Mouse (Mus musculus): ENCODE data around the gene Erich2. TPM values are rescaled to one million over a fixed set of nuclear protein-coding genes. Genes with fewer than 3 reads are reported as not detected.
A peak's percentile ranks its signal among the peaks of the same experiment; 100 is the strongest.
"Not testable (repeated sequence)": the region's sequence is repeated elsewhere in the genome, so short reads cannot be mapped to it uniquely, and the experiment has no call there.

The Erich2 gene
- total and polyA plus RNA-seq, 3 experiments = not detected

DNA sequence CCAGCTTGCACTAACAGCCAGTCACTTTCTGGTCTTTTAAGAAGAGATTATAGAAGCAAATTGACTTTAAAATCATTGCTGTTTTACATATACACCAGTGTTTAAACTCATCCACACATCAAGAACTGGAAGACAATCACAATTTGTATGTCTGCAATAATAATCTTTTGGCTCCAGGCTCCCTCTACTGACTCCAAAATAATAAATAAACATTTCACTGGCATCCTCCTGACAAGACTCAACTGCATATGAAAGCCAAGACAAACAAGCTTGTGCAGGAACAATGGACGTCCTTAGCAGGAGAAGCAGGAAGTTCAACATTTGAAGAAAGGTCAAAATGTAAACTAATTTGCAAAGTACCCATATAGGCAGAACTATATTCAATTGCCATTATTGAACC lies 3.4 kb upstream of the Erich2 start:
- no peaks in the 10 kb centered on the region for H3K4me1 ChIP-seq (ENCODE audit: insufficient read depth, low read depth, low read length)
- peaks cover 2% of the 10 kb centered on the region; the same call in 1 of the 2 replicates for H3K27me3 ChIP-seq (ENCODE audit: insufficient read depth, low read length)
- no peaks in the 10 kb centered on the region for H3K36me3 ChIP-seq (replicated peaks)
- no peaks in the 10 kb centered on the region for H3K9me3 ChIP-seq (replicated peaks)
- ATAC-seq (ENCODE audit: extremely low read depth, insufficient number of reproducible peaks, low FRiP score, poor library complexity, severe bottlenecking) (no peak), DNase-seq (ENCODE audit: low spot score) (no peak)
- no peak overlapping the region for H3K4me3 ChIP-seq (ENCODE audit: low read depth, low read length)
- TF ChIP-seq GATA2 (IDR thresholded peaks at IDR 0.05; ENCODE audit: borderline replicate concordance, low read depth, low read length) = no peak
- TF ChIP-seq CTCF (IDR thresholded peaks at IDR 0.05; ENCODE audit: low read depth, low read length) = no peak
- no peak for TF ChIP-seq GATA1 (IDR thresholded peaks at IDR 0.05; ENCODE audit: borderline replicate concordance, low read length)
- TF ChIP-seq POLR2AphosphoS5 (IDR thresholded peaks at IDR 0.05; ENCODE audit: insufficient replicate concordance, low read depth, low read length) = no peak
- TF ChIP-seq TAL1 (conservative IDR thresholded peaks at IDR 0.05; ENCODE audit: low read depth, low read length) = no peak

DNA sequence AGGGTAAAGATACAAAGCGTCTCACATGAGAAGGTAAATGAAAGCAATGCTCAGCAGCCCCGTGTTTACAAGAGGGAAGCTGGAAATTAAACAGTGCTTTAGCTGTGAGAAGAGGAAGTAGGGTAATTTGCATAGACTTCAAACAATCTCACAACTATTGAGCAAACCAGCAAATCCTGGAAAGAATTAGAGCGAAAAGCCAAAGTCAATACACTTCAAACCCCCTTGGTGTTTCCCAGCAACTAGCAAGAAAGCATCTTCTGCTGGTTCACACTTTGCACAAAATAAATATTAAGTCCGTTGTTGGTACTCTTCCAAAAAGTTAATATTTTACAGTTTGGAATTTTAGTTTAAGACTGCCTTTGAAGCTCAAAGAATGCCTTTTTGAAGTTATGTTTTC lies 2.7 kb upstream of the Erich2 start:
- TF ChIP-seq GATA1 (IDR thresholded peaks at IDR 0.05; ENCODE audit: borderline replicate concordance, low read length) (no peak), GATA2 (IDR thresholded peaks at IDR 0.05; ENCODE audit: borderline replicate concordance, low read depth, low read length) (no peak), CTCF (IDR thresholded peaks at IDR 0.05; ENCODE audit: low read depth, low read length) (no peak), TAL1 (conservative IDR thresholded peaks at IDR 0.05; ENCODE audit: low read depth, low read length) (no peak), POLR2AphosphoS5 (IDR thresholded peaks at IDR 0.05; ENCODE audit: insufficient replicate concordance, low read depth, low read length) (no peak)
- ATAC-seq (ENCODE audit: extremely low read depth, insufficient number of reproducible peaks, low FRiP score, poor library complexity, severe bottlenecking) = no peak
- no peaks in the 10 kb centered on the region for H3K36me3 ChIP-seq (replicated peaks)
- H3K4me1 ChIP-seq (ENCODE audit: insufficient read depth, low read depth, low read length) = no peaks in the 10 kb centered on the region
- no peak overlapping the region for H3K4me3 ChIP-seq (ENCODE audit: low read depth, low read length)
- no peak for DNase-seq (ENCODE audit: low spot score)
- H3K27me3 ChIP-seq (ENCODE audit: insufficient read depth, low read length) = peaks cover 2% of the 10 kb centered on the region; the same call in 1 of the 2 replicates
- no peaks in the 10 kb centered on the region for H3K9me3 ChIP-seq (replicated peaks)

DNA sequence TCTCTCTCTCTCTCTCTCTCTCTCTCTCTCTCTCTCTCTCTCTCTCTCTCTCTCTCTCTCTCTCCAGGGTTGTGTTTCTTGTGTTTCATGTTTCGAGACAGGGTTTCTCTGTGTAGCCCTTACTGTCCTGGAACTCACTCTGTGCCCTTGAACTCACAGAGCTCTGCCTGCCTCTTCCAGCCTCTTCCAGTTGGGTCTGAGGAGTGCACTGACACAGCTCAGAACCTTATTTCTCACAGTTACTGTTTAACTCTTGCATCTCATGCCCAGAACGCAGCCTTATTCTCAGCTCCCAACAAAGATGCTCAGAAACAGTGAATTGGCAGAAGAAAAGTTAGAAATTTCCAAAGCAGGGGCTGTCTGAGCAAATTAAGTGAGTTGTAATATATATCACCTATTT lies 2.2 kb upstream of the Erich2 start:
- no peak for TF ChIP-seq GATA2 (IDR thresholded peaks at IDR 0.05; ENCODE audit: borderline replicate concordance, low read depth, low read length)
- no peak for TF ChIP-seq TAL1 (conservative IDR thresholded peaks at IDR 0.05; ENCODE audit: low read depth, low read length)
- TF ChIP-seq GATA1 (IDR thresholded peaks at IDR 0.05; ENCODE audit: borderline replicate concordance, low read length) = no peak
- TF ChIP-seq CTCF (IDR thresholded peaks at IDR 0.05; ENCODE audit: low read depth, low read length) = no peak
- TF ChIP-seq POLR2AphosphoS5 (IDR thresholded peaks at IDR 0.05; ENCODE audit: insufficient replicate concordance, low read depth, low read length) = no peak
- no peaks in the 10 kb centered on the region for H3K36me3 ChIP-seq (replicated peaks)
- no peak for ATAC-seq (ENCODE audit: extremely low read depth, insufficient number of reproducible peaks, low FRiP score, poor library complexity, severe bottlenecking)
- no peaks in the 10 kb centered on the region for H3K4me1 ChIP-seq (ENCODE audit: insufficient read depth, low read depth, low read length)
- no peak overlapping the region for H3K4me3 ChIP-seq (ENCODE audit: low read depth, low read length)
- DNase-seq (ENCODE audit: low spot score) = no peak
- H3K27me3 ChIP-seq (ENCODE audit: insufficient read depth, low read length) = peaks cover 2% of the 10 kb centered on the region; the same call in 1 of the 2 replicates
- H3K9me3 ChIP-seq (replicated peaks) = no peaks in the 10 kb centered on the region

DNA sequence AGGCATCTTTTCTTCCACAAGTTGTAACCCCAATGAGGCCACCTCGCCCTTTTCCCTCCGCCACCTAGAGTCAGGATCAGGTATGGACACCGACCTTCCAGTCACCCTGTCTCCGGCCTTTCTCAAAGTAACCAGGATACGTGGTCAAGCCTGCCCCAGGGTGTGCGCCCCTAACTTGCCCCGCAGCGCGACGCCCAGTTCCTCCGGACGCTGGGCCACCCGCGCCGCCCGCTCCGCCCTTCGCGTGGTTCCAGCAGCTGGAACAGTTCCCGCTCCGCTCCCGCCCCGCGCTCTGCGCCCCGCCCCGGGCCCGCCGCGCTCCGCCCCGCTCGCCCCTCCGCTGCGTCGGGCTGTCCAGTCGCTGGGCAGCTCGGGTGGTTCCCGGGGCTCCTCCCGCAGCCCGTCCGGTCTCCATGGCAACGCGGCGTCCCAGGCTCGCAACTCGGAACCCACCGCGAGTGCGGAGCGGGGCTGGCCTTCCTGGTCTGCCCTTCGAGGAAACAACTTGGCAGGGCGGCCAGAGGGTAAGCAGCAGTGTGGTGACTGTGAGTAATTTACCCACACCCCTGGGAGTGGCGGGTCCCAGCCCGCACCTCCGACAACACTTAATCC lies 508 bp downstream of the Erich2 start:
- Histone ChIP-seq H3K9me3 (replicated peaks) (no peaks in the 10 kb centered on the region), H3K27me3 (ENCODE audit: insufficient read depth, low read length) (peaks cover 2% of the 10 kb centered on the region; the same call in 1 of the 2 replicates), H3K36me3 (replicated peaks) (no peaks in the 10 kb centered on the region), H3K4me1 (ENCODE audit: insufficient read depth, low read depth, low read length) (no peaks in the 10 kb centered on the region), H3K4me3 (ENCODE audit: low read depth, low read length) (no peak overlapping the region)
- TF ChIP-seq TAL1 (conservative IDR thresholded peaks at IDR 0.05; ENCODE audit: low read depth, low read length) (no peak), GATA1 (IDR thresholded peaks at IDR 0.05; ENCODE audit: borderline replicate concordance, low read length) (no peak), POLR2AphosphoS5 (IDR thresholded peaks at IDR 0.05; ENCODE audit: insufficient replicate concordance, low read depth, low read length) (no peak), GATA2 (IDR thresholded peaks at IDR 0.05; ENCODE audit: borderline replicate concordance, low read depth, low read length) (no peak), CTCF (IDR thresholded peaks at IDR 0.05; ENCODE audit: low read depth, low read length) (no peak)
- DNase-seq (ENCODE audit: low spot score) (no peak), ATAC-seq (ENCODE audit: extremely low read depth, insufficient number of reproducible peaks, low FRiP score, poor library complexity, severe bottlenecking) (no peak)

DNA sequence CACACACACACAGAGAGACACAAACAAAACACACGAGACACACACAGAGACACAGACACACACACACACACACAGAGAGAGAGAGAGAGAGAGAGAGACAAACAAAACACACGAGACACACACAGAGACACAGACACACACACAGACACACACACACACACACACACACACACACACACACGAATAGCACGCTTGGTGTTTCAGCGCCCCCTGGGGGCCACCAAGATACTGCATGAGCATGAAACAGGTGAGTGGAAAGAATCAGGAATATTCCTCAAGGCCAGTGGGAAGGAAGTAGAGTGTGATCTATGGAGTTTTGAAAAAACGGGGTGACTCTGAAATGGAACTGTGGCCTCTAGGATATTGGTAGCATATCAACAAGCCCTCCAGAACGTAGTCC lies 29.7 kb downstream of the Erich2 start:
- not testable (repeated sequence) for ATAC-seq (ENCODE audit: extremely low read depth, insufficient number of reproducible peaks, low FRiP score, poor library complexity, severe bottlenecking); H3K27me3 ChIP-seq (ENCODE audit: insufficient read depth, low read length); H3K36me3 ChIP-seq (replicated peaks); H3K4me1 ChIP-seq (ENCODE audit: insufficient read depth, low read depth, low read length); H3K9me3 ChIP-seq (replicated peaks); DNase-seq (ENCODE audit: low spot score); H3K4me3 ChIP-seq (ENCODE audit: low read depth, low read length)
- TF ChIP-seq CTCF (IDR thresholded peaks at IDR 0.05; ENCODE audit: low read depth, low read length) = peak; percentile 20; the same call in 1 of the 2 replicates

DNA sequence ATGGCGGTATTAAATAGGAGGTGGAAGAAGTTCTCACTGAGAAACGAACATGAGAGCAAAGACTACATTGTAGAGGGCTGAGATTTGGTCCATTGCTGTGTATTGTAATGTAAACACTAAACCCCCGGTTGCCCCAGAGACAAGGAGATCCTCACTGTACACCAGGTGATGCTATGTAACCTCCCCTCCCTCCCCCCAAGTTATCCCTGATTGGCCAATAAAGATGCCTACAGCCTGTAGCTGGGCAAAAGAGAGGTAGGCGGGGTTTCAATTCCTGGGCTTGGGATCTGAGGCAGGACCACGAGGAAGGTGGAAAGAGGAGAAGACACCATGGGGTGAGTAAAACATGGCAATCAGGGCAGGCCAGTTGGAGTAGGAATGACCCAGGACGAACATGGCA lies 42.1 kb downstream of the Erich2 start:
- Histone ChIP-seq H3K4me3 (ENCODE audit: low read depth, low read length) (no peak overlapping the region), H3K4me1 (ENCODE audit: insufficient read depth, low read depth, low read length) (no peaks in the 10 kb centered on the region), H3K36me3 (replicated peaks) (no peaks in the 10 kb centered on the region), H3K9me3 (replicated peaks) (no peaks in the 10 kb centered on the region), H3K27me3 (ENCODE audit: insufficient read depth, low read length) (no peaks in the 10 kb centered on the region)
- no peak for ATAC-seq (ENCODE audit: extremely low read depth, insufficient number of reproducible peaks, low FRiP score, poor library complexity, severe bottlenecking)
- DNase-seq (ENCODE audit: low spot score) = no peak
- TF ChIP-seq GATA2 (IDR thresholded peaks at IDR 0.05; ENCODE audit: borderline replicate concordance, low read depth, low read length) (no peak), CTCF (IDR thresholded peaks at IDR 0.05; ENCODE audit: low read depth, low read length) (no peak), GATA1 (IDR thresholded peaks at IDR 0.05; ENCODE audit: borderline replicate concordance, low read length) (no peak), TAL1 (conservative IDR thresholded peaks at IDR 0.05; ENCODE audit: low read depth, low read length) (no peak), POLR2AphosphoS5 (IDR thresholded peaks at IDR 0.05; ENCODE audit: insufficient replicate concordance, low read depth, low read length) (no peak)
